Mouse (Mus musculus) kidney, postnatal 0 days (tissue): ENCODE data around the gene Zfp326. TPM values are rescaled to one million over a fixed set of nuclear protein-coding genes. Genes with fewer than 3 reads are reported as not detected.

Experiments used
- ATAC-seq: fragments of 200-750 bp; cut with Nextera tagmentation; replicated peaks from 2 replicates; pipeline ENCODE4 v1.8.0; 2017; ENCODE audit warnings: low read depth, moderate number of reproducible peaks, moderate TSS enrichment, moderate library complexity; ENCODE audit not compliant: low FRiP score
- DNase-seq: peaks from one replicate; pipeline ENCODE4 v3.0.0-alpha.2; 2016; ENCODE audit warnings: low spot score
- H3K27ac ChIP-seq: fragments of 300-500 bp; sonication (generic); 2 replicates; pipeline ENCODE4 v1.5.1; 2014; ENCODE audit warnings: mild to moderate bottlenecking
- H3K27me3 ChIP-seq: fragments of 300-500 bp; sonication (generic); 2 replicates; pipeline ENCODE4 v1.6.1; 2014; ENCODE audit warnings: low read length, mixed read lengths; ENCODE audit not compliant: insufficient read depth
- H3K36me3 ChIP-seq: fragments of 300-500 bp; sonication (generic); 2 replicates; pipeline ENCODE4 v1.6.1; 2014; ENCODE audit warnings: low read length, mixed read lengths; ENCODE audit not compliant: insufficient read depth
- H3K4me1 ChIP-seq: fragments of 300-500 bp; sonication (generic); replicated peaks from 2 replicates; pipeline ENCODE4 v1.6.1; 2014; ENCODE audit warnings: antibody characterized with exemption, low read length, mixed read lengths; ENCODE audit not compliant: insufficient read depth
- H3K4me2 ChIP-seq: fragments of 300-500 bp; sonication (generic); 2 replicates; pipeline ENCODE4 v1.6.1; 2014; ENCODE audit warnings: mild to moderate bottlenecking, low read length, moderate library complexity, mixed read lengths
- H3K4me3 ChIP-seq: fragments of 300-500 bp; sonication (generic); replicated peaks from 2 replicates; pipeline ENCODE4 v1.5.1; 2014; ENCODE audit warnings: low read depth, low read length
- H3K9ac ChIP-seq: fragments of 300-500 bp; sonication (generic); 2 replicates; pipeline ENCODE4 v1.6.1; 2014; ENCODE audit warnings: low read depth, low read length
- H3K9me3 ChIP-seq: fragments of 300-500 bp; sonication (generic); replicated peaks from 2 replicates; pipeline ENCODE4 v1.6.1; 2016; ENCODE audit warnings: low read length, inconsistent platforms, mixed read lengths
- CTCF ChIP-seq: IDR thresholded peaks from 2 replicates; pipeline ENCODE4 v1.5.1; 2016; ENCODE audit warnings: antibody characterized with exemption, low read depth, mild to moderate bottlenecking, moderate library complexity
- WGBS: fragments of 180-500 bp; shearing (Covaris S2); extraction: QIAGEN DNeasy Blood & Tissue Kit; methylation state at CpG from one replicate; pipeline ENCODE4 v1.1.7; 2014; 5-methylcytosine and 5-hydroxymethylcytosine counted together
- polyA plus RNA-seq: library from polyadenylated mRNA; unstranded; fragments of >200 nt; fragmentation: Nextera tagmentation; extraction: Ambion mirVana; gene quantifications from 2 replicates; pipeline ENCODE4 v1.2.1, GENCODE M21; 2015

Zfp326 gene
- polyA plus RNA-seq, 1 experiment from 2014 or later = 28.9 TPM

DNA sequence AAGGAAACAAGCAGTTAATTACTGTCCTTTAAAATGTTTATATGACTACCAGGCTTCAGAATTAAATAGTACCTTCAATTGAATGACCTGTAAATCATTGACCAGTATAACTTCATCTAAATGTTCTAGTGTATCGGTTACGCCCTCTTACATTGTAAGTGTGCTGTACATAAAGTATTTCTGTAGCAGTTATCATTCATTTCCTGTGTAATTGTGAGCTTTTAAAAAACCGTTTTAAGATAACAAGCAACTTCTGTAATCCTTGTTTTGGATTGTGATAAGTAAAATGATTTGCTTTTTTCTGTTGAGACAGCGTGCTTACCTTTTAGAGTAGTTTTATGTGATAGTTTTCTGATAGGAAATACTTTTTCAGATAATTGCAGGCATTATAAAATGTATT lies 11.0 kb downstream of the Zfp326 start:
- no peak overlapping the region for H3K27ac ChIP-seq
- no peak overlapping the region for H3K4me3 ChIP-seq
- ATAC-seq = no peak
- no peak for TF ChIP-seq CTCF
- no peaks in the 10 kb centered on the region for H3K27me3 ChIP-seq
- WGBS = 77% methylated on average over 4 of the region's 4 CpGs
- no peaks in the 10 kb centered on the region for H3K9me3 ChIP-seq
- H3K36me3 ChIP-seq = peaks cover 8% of the 10 kb centered on the region
- no peaks in the 10 kb centered on the region for H3K4me1 ChIP-seq
- H3K9ac ChIP-seq = no peak overlapping the region
- no peak for DNase-seq
- H3K4me2 ChIP-seq = no peak overlapping the region

GRCm38 (mm10) chr5:105898161-105898560 lies 21.8 kb downstream of the Zfp326 start:
- no peak overlapping the region for H3K4me3 ChIP-seq
- no peaks in the 10 kb centered on the region for H3K9me3 ChIP-seq
- no peak for ATAC-seq
- no peak overlapping the region for H3K27ac ChIP-seq
- no peak for TF ChIP-seq CTCF
- H3K4me2 ChIP-seq = no peak overlapping the region
- H3K27me3 ChIP-seq = no peaks in the 10 kb centered on the region
- peaks cover 28% of the 10 kb centered on the region for H3K36me3 ChIP-seq
- H3K9ac ChIP-seq = no peak overlapping the region
- H3K4me1 ChIP-seq = no peaks in the 10 kb centered on the region
- WGBS = 92% methylated on average over 4 of the region's 4 CpGs
- DNase-seq = no peak

- Histone ChIP-seq H3K4me3 (no peak overlapping the region), H3K27me3 (no peaks in the 10 kb centered on the region), H3K27ac (no peak overlapping the region), H3K9me3 (no peaks in the 10 kb centered on the region), H3K9ac (no peak overlapping the region), H3K36me3 (peaks cover 45% of the 10 kb centered on the region), H3K4me1 (no peaks in the 10 kb centered on the region), H3K4me2 (no peak overlapping the region)
- 76% methylated on average over 5 of the region's 5 CpGs for WGBS
- no peak for TF ChIP-seq CTCF
- DNase-seq = no peak
- ATAC-seq = no peak
Measured at GRCm38 (mm10) chr5:105909209-105909608, 32.8 kb downstream of the Zfp326 start.

GRCm38 (mm10) chr5:105909671-105910070 lies 33.3 kb downstream of the Zfp326 start:
- no peak for TF ChIP-seq CTCF

DNA sequence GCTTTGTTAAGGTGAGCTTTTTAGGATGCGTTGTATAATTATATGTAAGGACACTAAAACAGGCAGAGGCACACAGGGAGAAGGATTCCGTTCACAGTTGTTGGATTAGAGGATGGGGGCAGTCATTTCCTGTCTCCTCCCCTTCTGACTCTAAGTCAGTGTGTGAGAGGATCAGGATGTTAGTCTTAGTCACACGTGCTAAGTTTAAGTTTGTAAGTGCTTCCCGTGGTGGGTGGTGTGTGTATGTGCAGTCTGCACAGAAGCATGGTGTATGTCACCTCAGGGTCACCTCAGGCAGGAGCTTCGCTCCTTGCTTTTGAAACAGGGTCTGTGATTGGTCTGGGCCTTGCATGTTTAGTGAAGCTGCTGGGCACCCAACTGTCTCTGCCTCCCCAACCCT lies 35.1 kb downstream of the Zfp326 start:
- Histone ChIP-seq H3K27ac (no peak overlapping the region), H3K36me3 (peaks cover 52% of the 10 kb centered on the region), H3K27me3 (no peaks in the 10 kb centered on the region), H3K4me2 (no peak overlapping the region), H3K9me3 (no peaks in the 10 kb centered on the region), H3K9ac (no peak overlapping the region), H3K4me3 (no peak overlapping the region), H3K4me1 (no peaks in the 10 kb centered on the region)
- DNase-seq (peak; percentile 25), ATAC-seq (no peak)
- no peak for TF ChIP-seq CTCF
- WGBS = 64% methylated on average over 5 of the region's 5 CpGs

More at GRCm38 (mm10) chr5:105909671-105910070, 33.3 kb downstream of the Zfp326 start:
- peaks cover 45% of the 10 kb centered on the region for H3K36me3 ChIP-seq
- H3K9ac ChIP-seq = no peak overlapping the region
- 72% methylated on average over 3 of the region's 3 CpGs for WGBS
- ATAC-seq (no peak), DNase-seq (no peak)
- H3K27me3 ChIP-seq = no peaks in the 10 kb centered on the region
- no peaks in the 10 kb centered on the region for H3K9me3 ChIP-seq
- H3K4me2 ChIP-seq = no peak overlapping the region
- no peak overlapping the region for H3K27ac ChIP-seq
- H3K4me1 ChIP-seq = no peaks in the 10 kb centered on the region
- no peak overlapping the region for H3K4me3 ChIP-seq

DNA sequence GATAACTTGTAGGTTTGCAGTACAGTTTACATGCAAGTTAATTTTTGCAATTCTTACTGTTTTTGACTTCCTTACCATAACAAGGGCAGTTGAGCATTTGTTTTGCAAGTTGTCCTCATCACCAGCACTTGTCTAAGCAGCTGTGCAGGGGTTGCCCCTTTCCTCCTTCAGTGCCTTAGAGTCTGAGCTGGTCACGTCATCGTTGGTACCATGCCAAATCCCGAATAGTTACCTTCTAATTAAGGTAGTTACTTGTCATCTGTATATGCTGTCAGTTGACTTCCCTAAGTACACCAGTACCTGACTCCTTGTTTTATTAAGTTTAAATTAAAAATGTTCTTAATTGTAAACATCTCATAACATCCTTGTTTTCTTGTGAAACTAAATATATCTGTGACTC lies 41.0 kb downstream of the Zfp326 start:
- Histone ChIP-seq H3K4me3 (no peak overlapping the region), H3K27ac (no peak overlapping the region), H3K4me1 (no peaks in the 10 kb centered on the region), H3K9ac (no peak overlapping the region), H3K36me3 (peaks cover 27% of the 10 kb centered on the region), H3K4me2 (no peak overlapping the region), H3K27me3 (no peaks in the 10 kb centered on the region), H3K9me3 (no peaks in the 10 kb centered on the region)
- 90% methylated on average over 3 of the region's 3 CpGs for WGBS
- TF ChIP-seq CTCF = no peak
- no peak for ATAC-seq
- DNase-seq = no peak

DNA sequence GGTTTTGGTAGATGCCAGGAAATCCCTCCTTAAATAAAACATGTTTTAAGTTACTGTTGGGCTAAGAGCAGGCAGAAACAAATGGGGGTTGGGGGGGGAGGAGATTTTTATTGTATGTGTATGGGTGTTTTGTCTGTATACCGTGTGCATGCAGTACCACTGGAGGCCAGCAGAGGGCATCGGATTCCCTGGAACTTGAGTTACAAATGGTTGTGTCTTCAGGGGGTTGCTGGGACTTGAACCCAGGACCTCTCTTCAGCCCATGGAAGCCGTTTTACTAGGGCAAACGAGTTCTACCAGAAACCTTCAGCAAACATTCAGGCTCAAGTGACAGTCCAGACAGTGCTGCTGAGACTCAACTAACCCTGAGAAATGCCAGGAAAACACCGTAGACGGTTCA lies 41.9 kb downstream of the Zfp326 start:
- Histone ChIP-seq H3K4me1 (no peaks in the 10 kb centered on the region), H3K27ac (no peak overlapping the region), H3K4me3 (no peak overlapping the region), H3K9ac (no peak overlapping the region), H3K27me3 (no peaks in the 10 kb centered on the region), H3K9me3 (no peaks in the 10 kb centered on the region), H3K36me3 (peaks cover 18% of the 10 kb centered on the region), H3K4me2 (no peak overlapping the region)
- peak; percentile 66 for TF ChIP-seq CTCF
- 91% methylated on average over 6 of the region's 6 CpGs for WGBS
- ATAC-seq (no peak), DNase-seq (no peak)
